Mouse (Mus musculus): ENCODE results near the gene Syt7.

The Syt7 gene

GRCm38 (mm10) chr19:10425484-10426270 is 36.8 kb downstream of the Syt7 start:
- DNase-seq = no peak

DNA sequence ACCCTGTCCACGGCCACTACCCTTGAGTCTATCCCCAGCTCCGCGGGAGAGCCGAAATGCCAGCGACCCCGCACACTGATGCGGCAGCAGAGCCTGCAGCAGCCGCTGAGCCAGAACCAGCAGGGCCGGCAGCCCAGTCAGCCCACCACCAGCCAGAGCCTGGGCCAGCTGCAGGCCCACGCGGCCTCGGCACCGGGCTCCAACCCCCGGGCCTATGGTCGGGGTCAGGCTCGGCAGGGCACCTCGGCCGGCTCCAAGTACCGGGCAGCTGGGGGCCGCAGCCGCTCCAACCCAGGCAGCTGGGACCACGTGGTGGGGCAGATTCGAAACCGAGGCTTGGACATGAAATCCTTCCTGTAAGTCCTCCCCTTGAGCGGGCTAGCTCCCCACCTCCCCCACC is 37.4 kb downstream of the Syt7 start:
- no peak for DNase-seq

DNA sequence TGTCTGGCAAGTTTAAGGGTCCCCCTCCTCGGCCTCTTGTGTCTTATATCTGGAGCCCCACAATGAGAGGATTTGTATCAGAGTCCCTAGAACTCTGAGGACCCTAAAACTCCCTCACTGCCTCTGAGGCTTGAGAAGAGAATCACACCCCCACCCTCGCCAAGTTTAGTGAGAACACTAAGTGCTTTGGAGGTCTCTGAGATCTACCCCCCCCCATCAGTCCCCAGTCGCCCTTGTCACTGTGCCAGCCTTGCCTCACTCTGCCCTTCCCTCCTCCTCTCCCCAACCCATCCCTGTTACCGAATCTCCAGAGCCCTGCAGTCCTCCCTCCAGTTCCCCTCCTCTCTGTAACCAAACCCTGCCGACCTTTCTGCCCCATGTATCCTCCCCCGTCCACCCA is 37.9 kb downstream of the Syt7 start:
- no peak for DNase-seq

DNA sequence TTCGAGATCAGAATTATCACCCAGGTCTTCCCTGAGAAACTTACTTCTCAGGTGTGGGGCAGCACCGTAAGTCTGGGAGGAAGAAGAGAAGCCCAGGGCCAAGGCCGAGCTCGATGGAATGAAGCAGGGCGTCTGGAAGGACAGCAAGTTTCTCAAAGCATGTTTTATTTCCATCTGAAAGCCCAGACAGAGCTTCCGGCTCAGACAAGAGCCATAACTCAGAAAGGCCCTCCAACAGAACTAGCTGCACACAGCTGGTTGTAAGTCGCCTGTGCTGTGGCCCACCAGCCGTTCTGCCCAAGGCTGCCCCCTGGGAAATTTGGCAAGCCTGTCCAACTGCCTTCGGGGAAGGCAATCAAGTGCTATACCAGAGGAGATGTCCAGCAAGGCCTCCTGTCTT is 38.5 kb downstream of the Syt7 start:
- DNase-seq = no peak

DNA sequence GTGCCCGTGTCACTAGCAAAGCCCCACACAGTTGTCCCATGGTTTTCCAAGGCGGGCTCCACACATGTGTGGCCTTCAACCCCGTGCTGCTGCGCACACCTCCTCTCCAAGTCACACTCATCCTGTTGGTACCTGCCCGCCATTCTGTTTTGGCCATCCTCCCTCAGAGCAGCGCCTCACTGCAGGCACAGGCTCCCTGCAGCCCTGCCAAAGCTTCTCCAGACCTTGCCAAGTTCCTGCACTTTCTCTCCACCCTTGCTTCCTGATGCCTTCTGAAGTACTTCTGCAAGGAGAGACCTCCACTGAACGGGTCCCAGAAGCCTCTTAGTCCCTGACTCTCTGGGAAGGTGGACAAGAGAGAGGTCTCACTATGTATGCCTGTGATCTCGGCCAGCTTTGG is 40.5 kb downstream of the Syt7 start:
- DNase-seq = no peak

GRCm38 (mm10) chr19:10431410-10431809 is 42.5 kb downstream of the Syt7 start:
- no peak for DNase-seq

GRCm38 (mm10) chr19:10431841-10432240 is 43.0 kb downstream of the Syt7 start:
- DNase-seq = no peak

DNA sequence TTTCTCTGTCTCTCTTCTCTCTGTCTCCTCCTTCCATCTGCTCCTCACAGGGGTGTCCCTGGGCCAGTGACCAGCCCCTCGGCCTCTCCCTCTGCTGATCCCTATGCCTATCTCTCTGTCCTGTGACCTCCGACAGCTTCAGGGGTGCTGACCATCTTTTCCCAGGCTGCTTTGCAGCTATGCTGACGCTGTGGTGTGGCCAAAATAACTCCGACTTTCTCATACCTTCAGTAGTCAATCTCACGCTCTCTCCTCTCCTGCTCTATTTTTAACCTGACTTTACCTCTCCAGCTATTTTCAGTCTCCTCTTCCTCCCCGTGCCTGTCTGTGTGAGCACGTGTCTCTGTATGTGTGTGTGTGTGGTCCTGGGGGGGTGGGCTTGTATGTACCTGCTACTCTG is 44.3 kb downstream of the Syt7 start:
- no peak for DNase-seq

DNA sequence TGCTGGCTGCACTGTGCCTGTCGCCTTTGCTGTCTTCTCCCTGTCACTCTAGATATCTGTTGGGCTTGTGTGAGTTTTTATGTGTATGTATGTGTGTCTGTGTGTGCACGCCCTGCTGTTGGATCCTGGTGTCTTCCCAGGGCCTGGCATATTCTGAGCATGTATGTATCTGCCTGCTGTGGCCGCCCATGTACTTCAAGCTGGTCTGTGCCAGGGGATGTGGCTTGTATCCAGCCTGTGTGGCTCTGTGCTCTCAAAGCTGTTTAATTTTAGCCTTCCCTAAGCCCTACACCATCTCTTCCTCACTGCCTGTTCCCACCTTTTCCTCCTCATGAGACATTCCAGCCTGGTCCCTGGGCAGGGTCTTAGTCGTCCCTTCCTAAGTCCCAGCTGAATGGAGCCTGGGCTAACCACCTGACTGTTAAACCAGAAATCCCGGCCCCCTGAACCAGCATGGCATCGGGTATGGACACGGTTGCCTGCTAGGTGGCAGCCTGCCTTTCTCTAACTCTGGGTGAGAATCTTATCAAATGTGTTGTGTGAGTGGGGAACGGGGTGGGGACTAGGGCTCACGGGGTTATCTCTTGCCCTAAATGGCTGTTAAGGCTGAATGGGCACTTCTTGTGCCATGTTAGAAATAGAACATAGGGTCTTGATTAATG is 45.1 kb downstream of the Syt7 start:
- DNase-seq = no peak

GRCm38 (mm10) chr19:10434927-10435326 is 46.0 kb downstream of the Syt7 start:
- DNase-seq = no peak

GRCm38 (mm10) chr19:10435908-10436307 is 47.0 kb downstream of the Syt7 start:
- peak in 1 of 2 experiments; percentile 19 for DNase-seq

DNA sequence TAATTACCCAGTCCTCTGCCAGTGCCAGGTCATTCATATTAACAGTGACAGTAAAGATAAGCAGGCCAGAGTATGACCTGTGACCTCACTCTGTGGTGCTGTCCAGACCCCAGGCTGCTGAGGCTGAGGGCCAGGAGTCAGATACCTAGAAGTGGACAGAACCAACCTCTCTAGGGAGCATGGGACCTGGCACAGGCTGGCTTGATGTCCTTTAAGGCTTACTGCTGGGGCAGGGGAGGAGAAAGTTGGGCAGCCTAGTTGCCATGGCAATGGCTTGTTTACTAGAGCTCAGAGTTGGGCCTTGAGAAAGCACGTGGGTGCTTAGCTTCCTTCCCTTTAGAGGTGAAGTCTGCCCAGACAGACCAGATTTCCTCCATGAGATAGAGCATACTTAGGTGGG is 47.8 kb downstream of the Syt7 start:
- DNase-seq = no peak

- DNase-seq = no peak
Observed at GRCm38 (mm10) chr19:10437521-10437920, 48.6 kb downstream of the Syt7 start.

DNA sequence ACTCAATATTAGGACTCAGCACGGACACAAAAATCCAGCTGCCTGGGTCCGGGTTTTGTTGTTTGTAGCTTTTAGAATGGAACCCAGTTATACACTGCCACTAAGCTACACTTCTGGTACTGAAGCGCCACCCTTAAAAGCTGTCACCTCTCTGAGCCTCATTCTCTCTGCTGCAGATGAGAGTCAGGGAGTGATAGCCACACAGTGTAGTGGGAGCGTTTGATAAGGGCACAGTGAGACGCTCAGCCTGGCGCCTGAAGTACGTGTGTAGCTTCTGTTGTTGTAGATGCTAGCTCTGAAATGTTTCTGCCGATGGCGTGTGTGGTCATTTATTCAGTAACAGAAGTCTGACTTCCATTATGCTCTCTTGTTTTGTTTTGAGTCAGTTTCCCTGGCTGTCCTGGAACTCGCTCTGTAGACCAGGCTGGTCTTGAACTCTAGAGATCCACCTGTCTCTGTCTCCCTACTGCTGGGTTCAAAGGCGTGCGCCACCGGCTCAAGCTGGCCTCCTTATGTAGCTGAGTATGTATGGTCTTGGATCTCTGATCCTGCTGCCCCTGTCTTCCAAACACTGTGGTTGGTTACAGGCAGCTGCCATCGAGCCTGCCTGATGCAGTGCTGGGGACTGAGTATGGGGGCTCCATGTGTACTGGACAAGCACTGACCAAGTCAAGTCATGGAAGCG is 55.9 kb downstream of the Syt7 start:
- no peak for DNase-seq

GRCm38 (mm10) chr19:10448275-10448674 is 59.4 kb downstream of the Syt7 start:
- DNase-seq = no peak

DNA sequence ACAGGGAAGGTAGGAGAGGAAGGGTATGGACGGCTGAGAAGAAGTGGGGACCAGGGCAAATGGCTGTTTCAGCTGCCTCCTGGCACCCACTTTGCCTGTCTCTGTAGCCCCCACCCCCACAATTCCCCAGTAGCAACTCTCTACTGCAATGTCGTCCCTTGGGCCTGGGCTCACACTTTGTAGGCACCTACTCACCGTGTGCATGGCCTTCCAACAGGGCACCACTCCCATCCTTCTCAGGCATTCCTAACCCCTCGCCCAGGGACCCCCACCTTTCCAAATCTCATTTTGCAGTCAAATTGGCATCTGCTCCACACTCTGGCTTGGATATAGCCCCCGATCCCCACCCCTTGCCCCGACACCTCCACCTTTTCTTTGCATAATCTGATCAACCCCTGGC is 60.3 kb downstream of the Syt7 start:
- DNase-seq = no peak

DNA sequence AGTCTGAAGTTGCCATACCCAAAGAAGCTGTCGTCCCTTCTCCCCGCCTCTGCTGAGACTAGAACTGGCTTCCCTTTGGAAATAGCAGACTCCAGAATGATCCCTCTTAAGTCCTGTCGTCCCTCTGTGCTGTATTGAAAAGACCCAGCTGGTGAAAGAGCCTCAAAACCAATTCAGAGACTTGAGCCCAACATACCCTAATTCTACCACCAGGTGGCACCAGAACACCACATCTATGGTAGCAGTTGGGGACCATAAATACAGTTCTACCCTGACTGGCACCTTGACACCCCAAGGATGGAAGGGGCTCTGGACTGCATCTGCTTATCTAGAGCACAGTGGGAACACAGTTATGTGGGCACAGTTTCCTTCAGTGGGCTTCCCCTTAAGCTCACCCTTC is 60.8 kb downstream of the Syt7 start:
- DNase-seq = no peak

- DNase-seq = no peak
Observed at GRCm38 (mm10) chr19:10454718-10455436, 66.0 kb downstream of the Syt7 start.

GRCm38 (mm10) chr19:10455437-10455806 is 66.5 kb downstream of the Syt7 start:
- DNase-seq = no peak

DNA sequence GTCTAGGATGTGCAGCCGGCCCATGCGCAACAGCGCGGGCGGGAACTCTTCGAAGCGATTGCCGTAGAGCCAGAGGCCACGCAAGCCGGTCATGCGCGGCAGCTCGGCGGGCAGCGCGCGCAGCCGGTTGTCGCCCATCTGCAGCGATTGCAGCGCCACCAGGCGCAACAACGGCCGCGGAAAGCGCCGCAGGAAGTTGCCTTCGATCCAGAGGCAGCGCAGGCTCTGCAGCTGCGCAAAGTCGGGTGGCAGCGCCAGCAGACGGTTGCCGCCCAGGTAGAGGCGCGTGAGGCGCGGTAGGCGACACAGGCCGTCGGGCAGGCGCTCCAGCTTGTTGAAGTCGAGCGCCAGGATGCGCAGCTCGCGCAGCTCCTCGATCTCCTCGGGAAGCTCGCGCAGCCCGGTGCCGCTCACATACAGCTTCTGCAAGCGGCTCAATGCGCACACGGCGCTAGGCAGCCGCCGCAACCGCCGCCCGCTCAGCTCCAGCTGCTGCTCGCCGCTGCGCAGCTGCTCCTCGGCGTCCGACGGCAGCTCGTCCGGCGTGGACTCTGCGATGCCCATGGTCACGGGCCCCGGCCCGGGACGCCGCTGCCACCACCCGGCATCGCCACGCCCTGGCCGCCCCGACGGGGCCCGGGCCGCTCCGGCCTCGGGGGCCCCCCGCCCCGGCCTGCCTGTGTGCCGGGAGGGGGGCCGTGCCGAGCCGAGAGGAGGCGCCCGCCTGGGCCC is 68.0 kb downstream of the Syt7 start, which contains the start of gene Lrrc10b:
Gene Lrrc10b, minus strand, starts transcription at position 722 of the 732 bp plus-strand sequence.
- peak; percentile 17 to 18 for DNase-seq

DNA sequence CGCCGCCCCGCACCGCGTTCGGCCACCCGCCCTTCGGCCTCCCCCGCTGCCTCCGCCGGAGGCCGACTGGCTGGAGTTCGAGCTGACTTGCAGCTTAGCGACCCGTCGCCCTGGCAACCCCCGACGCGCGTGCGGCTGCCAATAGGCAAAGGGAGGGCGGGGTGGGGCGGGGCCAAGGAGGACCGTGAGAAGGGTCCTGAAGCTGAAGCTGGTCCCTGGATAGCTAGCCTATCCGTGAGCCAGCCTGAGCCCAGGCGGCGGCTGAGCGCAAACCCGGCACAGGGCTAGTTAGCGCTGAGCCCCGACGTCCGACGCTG is 68.6 kb downstream of the Syt7 start:
- DNase-seq = no peak

DNA sequence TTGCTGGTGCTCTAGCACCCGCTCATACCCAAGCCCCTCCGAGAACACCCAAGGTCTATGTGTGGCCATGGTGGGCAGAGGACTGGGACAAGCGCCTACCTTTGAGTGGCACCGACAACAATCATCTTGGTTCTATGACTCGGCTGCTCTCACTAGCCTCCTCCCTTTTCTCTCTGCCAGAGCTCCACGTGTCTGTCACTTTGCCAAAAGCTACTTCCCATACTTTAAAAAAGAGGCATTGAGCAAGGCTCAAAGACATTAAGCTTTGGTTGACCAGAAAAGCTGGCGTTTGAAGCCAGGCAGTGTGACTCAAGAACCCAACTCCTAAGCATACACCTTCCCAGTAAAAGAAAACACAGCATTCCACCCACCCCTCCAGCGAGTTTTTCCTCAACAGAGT is 69.2 kb downstream of the Syt7 start:
- no peak for DNase-seq

DNA sequence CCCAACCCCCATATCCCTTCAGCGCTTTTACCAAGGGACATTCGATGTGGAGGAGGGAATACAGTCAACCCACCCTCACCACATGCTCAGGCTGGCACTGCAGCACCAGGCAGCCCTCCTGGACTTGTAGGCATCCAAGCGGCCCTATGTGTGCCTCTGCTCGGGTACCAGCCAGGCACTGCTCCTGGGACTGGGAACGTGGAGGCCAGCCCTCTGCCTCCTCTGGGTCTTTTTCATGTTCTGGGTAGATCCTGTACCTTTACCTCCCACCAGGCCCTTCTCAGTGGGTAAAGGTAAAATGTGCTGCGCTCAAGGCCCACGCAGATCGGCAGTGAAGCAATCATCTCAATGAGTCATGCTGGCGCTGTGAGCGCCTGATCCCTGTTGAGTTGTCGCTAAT is 71.0 kb downstream of the Syt7 start:
- DNase-seq = no peak

All from thymus, adult 18-20 months (tissue).